Mouse (Mus musculus): ENCODE measurements around the gene Zg16.

Gene Zg16

DNA sequence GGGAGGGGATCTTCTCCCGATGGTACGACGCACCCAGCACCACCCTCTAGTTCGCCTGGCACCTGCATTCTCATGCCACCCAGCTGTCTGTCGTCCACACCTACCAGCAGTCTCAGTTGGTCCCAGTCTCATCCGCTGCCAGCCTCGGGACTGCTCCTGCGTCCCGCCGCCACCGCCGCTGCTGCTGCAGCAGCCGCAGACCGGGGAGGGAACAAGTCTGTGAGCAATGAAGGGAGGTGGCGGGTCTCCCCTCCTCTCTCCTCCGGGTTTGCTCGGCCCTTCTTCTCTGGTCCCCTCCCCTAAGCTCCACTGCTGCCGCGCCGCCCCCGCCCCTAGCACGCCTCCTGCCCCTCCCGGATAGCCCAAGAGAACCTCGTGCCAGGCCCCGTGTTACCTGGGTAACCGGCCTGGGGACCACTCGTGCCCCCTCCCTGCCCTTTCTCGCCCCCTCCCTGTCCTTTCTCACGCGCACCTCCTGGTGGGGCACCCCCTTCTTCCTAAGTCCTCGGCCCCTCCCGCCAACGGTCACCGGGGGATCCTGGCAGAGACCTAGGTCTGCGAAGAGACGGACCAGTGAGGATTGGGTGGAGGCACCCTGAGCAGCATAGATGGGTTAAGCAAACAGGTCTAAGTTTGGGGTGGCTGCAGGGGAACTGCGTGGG, 66.1 kb downstream of the Zg16 start, which contains the start of the genes Gm42742 and Prrt2:
Gene Gm42742 (minus strand): TSS at position 197 of the 662 bp plus-strand sequence.
Gene Prrt2 (minus strand): TSS at position 311 of the 662 bp plus-strand sequence.
- DNase-seq (ENCODE audit: low spot score), result no peak

GRCm38 (mm10) chr7:127020491-127020890, 66.6 kb downstream of the Zg16 start:
- no peak for DNase-seq (ENCODE audit: low spot score)

DNA sequence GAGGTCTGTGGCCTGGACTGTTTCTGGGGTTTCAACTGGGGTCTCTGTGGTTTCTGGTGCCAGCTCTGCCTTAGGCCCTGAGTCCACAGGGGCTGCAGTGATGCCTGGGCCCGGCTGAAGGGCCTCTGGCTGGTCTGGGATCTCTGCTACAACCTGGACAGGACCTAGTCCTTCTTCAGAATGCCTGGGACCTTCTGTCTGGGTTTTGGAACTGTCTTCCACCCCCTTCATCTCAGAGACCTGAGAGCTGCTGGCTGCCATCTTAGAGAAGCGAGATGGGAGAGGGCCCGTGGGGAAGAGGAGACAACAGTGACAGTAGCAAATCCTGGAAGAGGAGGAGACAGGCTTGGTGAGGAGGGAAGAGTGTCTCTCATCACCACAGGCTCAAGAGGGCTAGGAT, 67.1 kb downstream of the Zg16 start:
- no peak for DNase-seq (ENCODE audit: low spot score)

GRCm38 (mm10) chr7:127019306-127019960, 67.7 kb downstream of the Zg16 start:
- DNase-seq (ENCODE audit: low spot score), result no peak

DNA sequence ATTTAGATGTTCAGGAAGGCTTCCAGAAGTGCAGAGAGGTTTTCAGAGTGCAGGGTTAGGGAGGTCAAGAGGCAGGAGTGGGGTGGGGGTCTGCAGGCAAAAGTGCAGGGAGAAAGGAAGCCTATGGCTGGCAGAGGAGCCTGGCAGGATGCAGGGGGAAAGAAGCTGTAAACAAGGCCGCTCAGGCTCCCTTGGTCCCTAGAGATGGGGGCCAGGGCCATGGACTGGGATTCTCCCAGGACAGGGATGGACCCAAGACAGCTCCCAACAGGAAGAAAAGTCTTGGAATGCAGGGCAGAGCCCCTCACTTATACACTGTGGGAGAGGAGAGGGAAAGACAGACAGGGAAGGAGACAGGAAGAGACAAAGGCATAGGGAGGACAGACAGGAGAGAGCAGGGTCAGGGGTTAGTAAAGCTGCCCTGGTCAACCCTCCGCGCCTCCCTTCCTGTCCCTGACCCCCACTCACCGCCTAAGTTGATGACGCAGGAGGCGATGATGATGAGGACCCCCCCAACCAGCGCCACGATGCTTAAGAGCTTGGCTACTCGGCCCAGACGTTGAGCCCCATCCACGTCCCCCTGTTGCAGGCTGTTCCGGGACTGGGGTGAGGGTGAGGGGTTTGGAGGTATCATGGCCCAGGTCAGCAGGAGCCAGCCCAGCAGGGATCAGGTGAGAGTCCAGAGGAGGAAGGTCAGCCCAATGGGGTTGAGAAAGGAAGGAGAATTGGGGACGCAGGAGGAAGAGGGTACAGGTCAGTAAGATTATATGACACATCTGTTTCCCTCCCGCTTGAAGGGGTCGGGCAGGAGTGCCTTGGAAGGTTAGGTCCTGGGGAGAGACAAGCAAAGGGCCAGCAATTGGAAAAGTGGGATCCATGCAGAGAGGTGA, 68.5 kb downstream of the Zg16 start:
- no peak for DNase-seq (ENCODE audit: low spot score)

GRCm38 (mm10) chr7:127017950-127018345, 69.2 kb downstream of the Zg16 start:
- no peak for DNase-seq (ENCODE audit: low spot score)

- peak; percentile 95 for DNase-seq (ENCODE audit: low spot score)
Measured at GRCm38 (mm10) chr7:127016971-127017949, 69.9 kb downstream of the Zg16 start, which contains the start of gene Pagr1a. Gene Pagr1a (minus strand): TSS chr7:127017352.

GRCm38 (mm10) chr7:127016486-127016938, 70.6 kb downstream of the Zg16 start:
- no peak for DNase-seq (ENCODE audit: low spot score)

DNA sequence TGATC, 70.8 kb downstream of the Zg16 start, which contains the start of gene Pagr1b:
Gene Pagr1b (minus strand): TSS at position 4 of the 5 bp plus-strand sequence.
- no peak for DNase-seq (ENCODE audit: low spot score)

- DNase-seq (ENCODE audit: low spot score), result no peak
Measured at GRCm38 (mm10) chr7:127016081-127016480, 71.0 kb downstream of the Zg16 start.

DNA sequence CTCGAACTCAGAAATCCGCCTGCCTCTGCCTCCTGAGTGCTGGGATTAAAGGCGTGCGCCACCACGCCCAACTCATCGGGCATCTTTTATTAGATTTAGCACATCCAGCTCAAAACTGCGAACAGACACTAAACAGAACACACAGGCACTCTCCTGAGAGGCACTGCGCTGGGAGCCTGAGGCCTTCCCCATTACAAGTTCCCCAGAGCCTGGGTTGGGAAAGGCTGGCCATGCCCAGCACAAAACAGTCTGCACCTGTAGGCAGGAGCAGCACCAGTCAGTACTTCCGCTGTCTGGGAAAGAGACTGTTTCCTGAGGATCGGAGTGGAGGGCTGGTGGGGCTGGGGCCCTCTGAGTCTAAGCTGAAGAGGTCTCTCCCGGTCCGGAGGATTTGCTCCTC, 72.1 kb downstream of the Zg16 start:
- DNase-seq (ENCODE audit: low spot score), result no peak

DNA sequence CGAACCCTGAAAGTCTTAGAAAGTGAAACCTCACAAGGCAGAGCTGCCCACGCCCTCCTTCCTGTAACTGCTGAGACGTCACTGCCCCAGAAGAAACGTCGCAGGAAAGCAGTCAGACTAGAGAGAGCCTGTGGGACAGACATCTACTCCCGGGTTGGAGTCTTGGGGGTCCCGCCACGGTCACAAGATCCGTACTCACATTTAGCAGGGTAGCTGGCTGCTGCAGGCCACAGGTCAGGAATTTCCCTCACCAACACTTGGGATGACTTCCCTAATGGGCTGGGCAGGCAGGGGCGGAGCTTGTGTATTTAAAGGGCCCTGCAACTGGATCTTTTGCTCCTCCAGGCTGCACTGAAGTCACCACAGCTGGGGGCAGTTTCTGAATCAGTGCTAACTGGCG, 72.8 kb downstream of the Zg16 start, which contains the start of gene Mvp:
Gene Mvp (minus strand): TSS at position 302 of the 400 bp plus-strand sequence.
- DNase-seq (ENCODE audit: low spot score), result no peak

DNA sequence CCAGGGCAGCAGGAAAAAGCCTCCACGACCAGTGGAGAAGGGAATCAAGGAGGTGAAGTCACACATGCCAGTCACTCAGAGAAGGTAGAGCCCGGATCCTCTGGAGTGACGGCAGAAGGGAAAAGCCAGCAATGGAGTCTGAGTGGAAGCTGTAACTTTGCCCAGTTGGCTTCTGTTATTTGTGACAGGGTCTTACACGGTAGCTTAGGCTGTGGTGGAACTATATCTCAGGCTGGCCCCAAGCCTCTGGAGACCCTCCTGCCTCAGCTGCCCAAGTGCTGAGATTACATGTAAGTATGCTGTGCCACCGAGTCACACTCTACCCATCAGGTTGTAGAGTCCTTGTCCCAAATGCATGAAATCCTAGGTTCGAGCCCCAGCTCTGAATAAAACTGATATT, 73.7 kb downstream of the Zg16 start:
- DNase-seq (ENCODE audit: low spot score), result no peak

- DNase-seq (ENCODE audit: low spot score), result no peak
Measured at GRCm38 (mm10) chr7:127012845-127013244, 74.3 kb downstream of the Zg16 start.

DNA sequence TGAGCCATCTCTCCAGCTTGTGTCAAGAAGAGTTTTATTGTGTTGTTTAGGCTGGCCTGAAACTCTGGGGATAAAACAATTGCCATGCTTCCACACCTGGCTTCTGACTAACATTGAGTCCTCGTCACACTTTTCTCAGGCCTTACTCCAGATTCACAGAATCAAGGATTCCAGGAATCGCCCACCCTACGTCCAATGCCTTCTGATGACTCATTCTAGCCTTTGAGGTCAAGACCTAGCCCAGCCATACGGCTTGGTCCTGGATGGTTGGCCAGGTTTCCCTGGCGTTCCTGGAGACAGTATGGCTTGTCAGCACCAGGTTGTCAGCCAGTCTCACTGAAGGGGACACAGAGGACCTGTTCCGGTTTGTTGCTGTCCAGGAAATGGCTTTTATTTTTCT, 74.8 kb downstream of the Zg16 start:
- DNase-seq (ENCODE audit: low spot score), result no peak

DNA sequence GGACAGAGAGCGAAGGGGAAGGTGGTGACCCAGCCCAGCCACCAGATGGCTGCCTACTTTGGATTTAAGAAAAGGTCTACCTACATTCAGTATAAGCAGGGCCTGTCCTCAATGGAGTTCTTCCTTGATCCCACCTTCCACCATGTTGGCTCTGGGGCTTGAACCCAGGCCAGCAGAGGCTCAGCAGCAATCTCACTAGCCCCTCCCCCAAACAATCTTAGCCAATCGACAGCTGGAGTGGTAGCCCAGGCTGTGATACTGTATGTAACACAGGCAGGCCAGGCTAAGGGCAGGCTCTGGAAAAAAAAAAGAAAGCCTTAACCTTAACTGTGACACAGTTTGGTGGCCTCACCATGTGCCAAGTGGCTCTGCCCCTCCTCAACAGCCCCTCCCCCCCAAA, 75.4 kb downstream of the Zg16 start:
- DNase-seq (ENCODE audit: low spot score), result no peak

GRCm38 (mm10) chr7:127011051-127011450, 76.1 kb downstream of the Zg16 start:
- DNase-seq (ENCODE audit: low spot score), result no peak

DNA sequence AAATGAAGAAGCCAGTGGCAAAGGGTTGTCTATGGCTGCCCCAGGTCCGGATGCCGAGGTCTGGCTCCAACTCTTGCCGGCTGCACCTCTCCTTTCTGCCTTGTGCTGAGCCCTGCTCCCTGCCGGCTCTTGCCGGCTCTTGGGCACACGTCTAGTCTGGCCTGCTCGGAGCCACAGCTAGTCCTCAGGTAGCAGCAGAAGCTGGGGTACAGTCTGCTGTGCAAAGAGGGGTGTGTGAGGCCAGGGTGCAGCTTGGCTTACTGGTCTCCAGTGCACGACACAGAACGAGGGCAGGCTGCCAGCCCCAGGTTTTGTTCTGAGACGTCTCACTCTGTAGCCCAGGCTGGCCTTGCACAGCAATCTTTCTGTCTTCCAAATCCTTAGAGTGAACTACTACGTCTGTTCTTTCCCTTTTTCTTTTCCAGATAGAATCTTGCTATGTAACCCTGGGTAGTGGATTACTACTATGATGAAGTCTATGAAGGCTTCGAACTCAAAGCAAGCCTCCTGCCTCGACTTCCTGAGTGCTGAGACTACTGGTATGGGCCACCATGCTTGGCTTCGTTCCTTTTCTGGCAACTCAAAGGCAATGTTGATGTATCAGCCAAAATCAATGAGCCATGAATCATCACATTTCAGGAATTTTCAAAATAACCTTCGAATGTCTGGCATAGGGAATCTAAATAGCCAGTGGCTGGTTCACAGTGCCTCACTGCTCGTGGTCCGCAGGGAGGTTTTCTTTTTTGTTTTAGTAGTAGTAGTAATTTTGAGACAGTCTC, 77.6 kb downstream of the Zg16 start:
- no peak for DNase-seq (ENCODE audit: low spot score)

DNA sequence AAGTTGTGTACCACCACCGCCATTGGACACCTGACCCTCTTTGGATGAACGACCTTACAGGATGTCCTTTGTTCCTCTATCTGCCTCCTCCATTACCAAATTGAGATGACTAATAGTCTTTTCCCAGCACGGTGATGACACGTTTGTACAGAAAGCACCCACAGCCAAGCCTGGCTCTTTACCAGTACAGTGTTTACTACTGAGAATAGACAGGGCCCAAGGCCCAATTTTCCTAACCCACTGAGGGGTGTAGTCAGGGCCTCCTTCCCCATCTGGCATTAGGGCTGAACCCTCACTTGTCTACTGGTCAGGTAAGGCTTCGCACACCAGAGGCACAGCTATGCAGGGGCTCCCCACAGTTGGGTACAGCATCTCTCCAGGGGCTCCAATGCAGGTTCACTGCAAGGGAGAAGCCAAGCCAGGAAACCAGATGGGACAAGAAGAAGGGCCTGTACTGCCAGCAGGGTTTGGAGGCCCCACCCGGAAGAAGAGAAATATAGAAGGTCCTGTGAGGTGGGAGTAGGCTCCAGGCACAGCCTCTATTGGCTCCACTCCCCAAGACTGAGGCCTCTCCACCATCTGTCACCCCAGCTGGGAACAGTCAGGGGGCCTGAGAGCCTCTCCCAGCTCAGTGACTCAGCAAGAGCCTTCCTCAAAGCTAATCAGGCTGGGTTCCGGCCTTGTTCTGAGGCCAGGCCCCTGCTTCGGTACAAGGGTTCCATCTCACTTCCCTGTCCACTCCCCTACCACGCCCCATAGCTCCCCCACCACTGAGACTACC, 78.7 kb downstream of the Zg16 start:
- peak; percentile 74 for DNase-seq (ENCODE audit: low spot score)

DNA sequence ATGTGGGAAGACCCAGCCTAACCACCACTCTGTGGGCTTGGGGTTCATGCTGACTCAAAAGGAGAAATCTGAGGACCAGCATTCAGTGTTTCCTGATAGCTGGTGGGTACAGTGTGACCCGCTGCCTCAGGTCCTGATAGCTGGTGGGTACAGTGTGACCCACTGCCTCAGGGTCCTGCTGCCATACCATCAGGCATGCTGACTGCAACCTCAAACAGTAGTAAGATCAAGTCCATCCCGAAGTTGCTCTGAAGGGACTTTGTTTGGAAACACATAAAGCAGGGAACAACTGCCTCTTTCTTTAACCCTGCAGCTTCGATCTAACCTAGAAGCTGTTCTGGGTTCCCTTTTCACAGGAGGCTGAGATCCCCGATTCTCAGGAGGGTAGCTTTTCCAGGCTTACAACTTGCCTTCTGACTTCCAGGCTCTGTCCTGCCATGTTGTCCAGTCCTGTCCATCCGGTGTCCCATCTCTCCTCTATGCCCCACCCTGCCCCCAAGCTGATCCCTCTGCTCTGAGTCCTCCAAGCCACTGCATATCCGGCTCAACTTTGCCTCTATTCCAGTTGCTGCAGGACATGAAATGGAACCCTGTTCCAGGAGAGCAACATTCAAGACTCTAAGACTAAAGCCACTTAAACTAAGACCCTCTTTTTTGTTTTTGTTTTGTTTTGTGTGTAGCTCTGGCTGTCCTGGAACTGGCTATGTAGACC, 79.7 kb downstream of the Zg16 start:
- DNase-seq (ENCODE audit: low spot score), result no peak
